Mouse (Mus musculus): ENCODE measurements around the gene Gadl1. TPM values are rescaled to one million over a fixed set of nuclear protein-coding genes. Genes with fewer than 3 reads are reported as not detected.

Gadl1 gene
- total and polyA plus RNA-seq, 2 experiments from 2014 or later, result 0.21 to 0.44 TPM

GRCm38 (mm10) chr9:116119990-116120389 lies 210.7 kb downstream of the Gadl1 start:
- H3K4me2 ChIP-seq (ENCODE audit: low read depth, low read length, poor library complexity, severe bottlenecking), result no peak overlapping the region
- no peak for TF ChIP-seq CTCF (IDR thresholded peaks at IDR 0.05)
- DNase-seq (ENCODE audit: low spot score) (no peak), ATAC-seq (ENCODE audit: low FRiP score) (no peak)
- WGBS, result 87% methylated on average over 7 of the region's 7 CpGs
- H3K4me3 ChIP-seq (ENCODE audit: low read depth, low read length), result no peak overlapping the region
- no peak overlapping the region for H3K27ac ChIP-seq (ENCODE audit: low read depth, low read length)
- no peaks in the 10 kb centered on the region for H3K36me3 ChIP-seq (ENCODE audit: insufficient read depth, low read length)
- 0 out of 2 replicates have a peak, but pooled peaks cover 4% of the 10 kb centered on the region for H3K4me1 ChIP-seq (ENCODE audit: insufficient read depth, low read length)
- H3K9ac ChIP-seq (replicated peaks; ENCODE audit: low read length, poor library complexity, severe bottlenecking), result no peak overlapping the region
- no peaks in the 10 kb centered on the region for H3K9me3 ChIP-seq (ENCODE audit: low read length)
- H3K27me3 ChIP-seq (ENCODE audit: insufficient read depth, low read length), result no peaks in the 10 kb centered on the region

DNA sequence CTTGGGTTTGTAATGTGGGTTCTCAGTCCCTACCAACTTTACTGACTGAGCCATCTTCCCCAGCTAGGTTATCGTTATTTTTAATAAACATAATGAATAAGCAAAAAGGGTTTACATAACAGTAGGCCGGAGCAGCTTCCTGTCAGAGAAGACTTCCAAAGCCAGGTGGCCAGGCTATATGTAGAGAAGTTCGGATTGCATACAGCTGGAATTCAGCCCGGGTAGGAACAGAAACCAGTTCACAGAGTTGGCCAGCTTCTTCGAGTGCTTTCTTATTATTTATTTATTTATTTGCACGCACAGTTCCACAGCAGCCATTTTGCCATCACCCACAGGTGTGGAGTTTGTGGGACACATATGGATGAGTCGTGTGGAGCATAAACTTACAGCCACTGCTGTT lies 212.2 kb downstream of the Gadl1 start:
- Histone ChIP-seq H3K4me3 (ENCODE audit: low read depth, low read length) (no peak overlapping the region), H3K9me3 (ENCODE audit: low read length) (no peaks in the 10 kb centered on the region), H3K9ac (replicated peaks; ENCODE audit: low read length, poor library complexity, severe bottlenecking) (no peak overlapping the region), H3K4me2 (ENCODE audit: low read depth, low read length, poor library complexity, severe bottlenecking) (no peak overlapping the region), H3K4me1 (ENCODE audit: insufficient read depth, low read length) (0 out of 2 replicates have a peak, but pooled peaks cover 4% of the 10 kb centered on the region), H3K27ac (ENCODE audit: low read depth, low read length) (no peak overlapping the region), H3K27me3 (ENCODE audit: insufficient read depth, low read length) (no peaks in the 10 kb centered on the region), H3K36me3 (ENCODE audit: insufficient read depth, low read length) (no peaks in the 10 kb centered on the region)
- no peak for ATAC-seq (ENCODE audit: low FRiP score)
- 87% methylated on average over 7 of the region's 7 CpGs for WGBS
- TF ChIP-seq CTCF (IDR thresholded peaks at IDR 0.05), result no peak
- no peak for DNase-seq (ENCODE audit: low spot score)

DNA sequence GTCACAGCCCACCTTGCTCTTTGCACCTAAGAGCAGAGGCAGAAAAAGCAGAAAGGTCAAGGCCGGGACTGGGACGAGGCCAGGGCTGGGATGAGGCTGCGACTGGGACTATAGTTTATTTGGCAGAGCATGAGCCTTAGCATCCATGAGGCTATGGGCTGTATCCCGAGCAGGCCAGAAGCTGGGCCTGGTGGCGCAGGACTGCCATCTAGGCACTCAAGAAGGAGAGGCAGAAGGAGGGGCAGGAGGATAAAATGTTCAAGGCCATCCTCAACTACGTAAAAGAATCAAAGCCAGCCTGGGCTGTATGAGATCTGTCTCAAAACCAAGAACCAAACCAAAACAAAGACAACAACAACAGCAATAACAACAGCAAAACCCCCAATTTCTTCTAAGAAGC lies 213.3 kb downstream of the Gadl1 start:
- Histone ChIP-seq H3K9me3 (ENCODE audit: low read length) (no peaks in the 10 kb centered on the region), H3K4me3 (ENCODE audit: low read depth, low read length) (no peak overlapping the region), H3K27me3 (ENCODE audit: insufficient read depth, low read length) (no peaks in the 10 kb centered on the region), H3K27ac (ENCODE audit: low read depth, low read length) (no peak overlapping the region), H3K4me1 (ENCODE audit: insufficient read depth, low read length) (0 out of 2 replicates have a peak, but pooled peaks cover 4% of the 10 kb centered on the region), H3K4me2 (ENCODE audit: low read depth, low read length, poor library complexity, severe bottlenecking) (no peak overlapping the region), H3K9ac (replicated peaks; ENCODE audit: low read length, poor library complexity, severe bottlenecking) (no peak overlapping the region), H3K36me3 (ENCODE audit: insufficient read depth, low read length) (no peaks in the 10 kb centered on the region)
- no peak for TF ChIP-seq CTCF (IDR thresholded peaks at IDR 0.05)
- no peak for ATAC-seq (ENCODE audit: low FRiP score)
- 85% methylated on average over 6 of the region's 6 CpGs for WGBS
- DNase-seq (ENCODE audit: low spot score), result no peak

DNA sequence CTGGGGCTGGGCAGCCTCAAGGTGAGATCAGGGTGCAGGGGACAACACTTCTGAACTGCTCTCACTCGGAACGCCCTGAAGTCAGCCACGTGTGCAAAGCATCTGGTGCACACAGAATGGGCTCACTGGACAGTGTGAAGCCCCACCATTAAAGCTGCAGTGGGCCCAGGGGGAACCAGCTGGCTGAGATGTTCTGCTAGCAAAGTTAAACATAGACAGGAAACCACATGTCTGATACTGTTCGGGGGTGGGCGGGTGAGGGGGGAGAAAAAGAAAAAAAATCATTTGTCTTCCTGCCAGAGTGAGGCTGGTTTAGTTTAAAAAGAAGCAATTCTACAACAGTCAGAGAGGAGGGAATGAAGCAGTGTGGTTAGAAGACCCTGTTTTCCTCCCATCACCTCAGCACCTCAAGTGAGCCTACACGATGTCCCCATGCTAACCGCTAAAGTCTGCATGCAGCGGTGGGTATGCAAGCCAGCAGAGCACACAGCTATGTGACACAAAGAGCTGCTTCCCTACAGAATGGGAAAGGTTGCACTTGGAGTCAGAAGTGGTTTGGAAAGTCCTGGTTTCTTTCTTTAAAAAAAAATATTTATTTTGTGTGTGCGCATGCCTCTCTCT lies 213.8 kb downstream of the Gadl1 start:
- no peak for ATAC-seq (ENCODE audit: low FRiP score)
- 70% methylated on average over 9 of the region's 9 CpGs for WGBS
- H3K36me3 ChIP-seq (ENCODE audit: insufficient read depth, low read length), result no peaks in the 10 kb centered on the region
- DNase-seq (ENCODE audit: low spot score), result no peak
- no peak for TF ChIP-seq CTCF (IDR thresholded peaks at IDR 0.05)
- no peaks in the 10 kb centered on the region for H3K27me3 ChIP-seq (ENCODE audit: insufficient read depth, low read length)
- no peak overlapping the region for H3K4me3 ChIP-seq (ENCODE audit: low read depth, low read length)
- no peaks in the 10 kb centered on the region for H3K9me3 ChIP-seq (ENCODE audit: low read length)
- no peak overlapping the region for H3K4me2 ChIP-seq (ENCODE audit: low read depth, low read length, poor library complexity, severe bottlenecking)
- H3K4me1 ChIP-seq (ENCODE audit: insufficient read depth, low read length), result 0 out of 2 replicates have a peak, but pooled peaks cover 4% of the 10 kb centered on the region
- no peak overlapping the region for H3K27ac ChIP-seq (ENCODE audit: low read depth, low read length)
- H3K9ac ChIP-seq (replicated peaks; ENCODE audit: low read length, poor library complexity, severe bottlenecking), result no peak overlapping the region

Measured in midbrain, postnatal 0 days (tissue).